Comparison of ENCODE assay signal across 10 mouse cellular contexts in the genomic region with DNA sequence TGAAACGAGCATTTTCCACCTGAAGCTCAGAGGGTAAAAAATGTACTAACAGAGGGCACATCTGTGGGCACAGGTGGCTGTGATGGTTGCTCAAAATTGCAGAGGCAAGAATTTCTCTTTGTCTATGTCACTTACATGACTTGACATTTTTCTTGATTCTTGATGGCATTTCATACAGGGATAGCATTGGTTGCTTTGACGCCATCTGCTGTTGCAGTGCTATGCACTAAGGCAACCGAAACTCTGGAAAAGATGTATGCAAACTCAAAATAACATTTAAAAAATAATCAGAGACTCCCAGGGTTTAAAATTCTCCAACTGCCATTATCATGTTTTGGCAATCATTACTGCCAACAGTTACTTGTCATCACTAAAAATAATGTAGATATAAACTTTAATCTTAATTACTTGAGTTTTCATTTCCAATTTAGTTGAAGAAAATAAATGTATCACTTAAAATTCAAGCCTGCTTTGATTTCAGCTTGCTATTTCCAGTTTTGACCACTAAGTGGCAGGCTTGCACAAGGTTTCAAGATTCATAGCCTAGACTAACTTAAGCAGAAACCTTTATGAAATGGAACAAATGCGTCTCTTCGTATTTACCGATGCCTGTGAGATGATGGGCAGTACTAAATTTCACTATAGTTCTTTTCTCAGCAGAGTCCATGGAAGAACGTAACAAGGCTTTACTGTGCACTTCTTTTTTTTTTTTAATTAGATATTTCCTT.
A peak's percentile ranks its signal among the peaks of the same experiment; 100 is the strongest.
DNase-seq lines count a peak whose midpoint lies in the region; ATAC-seq and TF ChIP-seq lines count a peak whose summit lies in the region.
"Had no signal": no experiment of that assay in that cellular context is flagged by ENCODE, and none has a peak within 500 bp of the region (broad histone marks: within the 10 kb centered on the region; RNA-seq: fewer than 3 reads in every experiment).

No protein-coding gene starts in this region.

- H3ac ChIP-seq in C2C12 (ENCODE audit: control insufficient read depth, insufficient read length, low read depth) = no peak overlapping the region

- H3K79me3 ChIP-seq in C2C12 (ENCODE audit: low read depth) = no peaks in the 10 kb centered on the region

- H3K79me2 ChIP-seq in C2C12 (ENCODE audit: control insufficient read depth, insufficient read depth) = no peaks in the 10 kb centered on the region

- 35% methylated on average over 7 of the region's 7 CpGs for WGBS in heart, embryonic 10.5 days
- WGBS in forebrain, embryonic 16.5 days = 26% methylated on average over 7 of the region's 7 CpGs

- peak; percentile 23 for DNase-seq in heart, adult 8-10 months (ENCODE audit: low spot score)
- no peak for DNase-seq in heart, embryonic 10.5 days (ENCODE audit: low spot score)
- peak; percentile 89 for DNase-seq in brain, embryonic 14.5 days (ENCODE audit: low read depth)
- peak; percentile 72 for DNase-seq in layer of hippocampus, adult 9-10 months (ENCODE audit: low spot score)

- ATAC-seq in forebrain, embryonic 16.5 days = peak; percentile 54
- ATAC-seq in megakaryocyte, adult 5-6 weeks (ENCODE audit: poor library complexity, severe bottlenecking) = peak; percentile 45; the same call in 1 of the 2 replicates
- no peak for ATAC-seq in erythroblast, adult 5-6 weeks (replicated peaks; ENCODE audit: low FRiP score, poor library complexity, severe bottlenecking)

- no peaks in the 10 kb centered on the region for H3K27me3 ChIP-seq in heart, embryonic 10.5 days (ENCODE audit: insufficient read depth, poor library complexity, severe bottlenecking)
- H3K27me3 ChIP-seq in C2C12 (ENCODE audit: control insufficient read depth, insufficient read depth, insufficient read length) = peaks cover 5% of the 10 kb centered on the region
- no peaks in the 10 kb centered on the region for H3K27me3 ChIP-seq in forebrain, embryonic 16.5 days (replicated peaks; ENCODE audit: control insufficient read depth, insufficient read depth, low read length)
- H3K27me3 ChIP-seq: liver, embryonic 15.5 days; stomach, embryonic 15.5 days had no signal

- H3K4me3 ChIP-seq in heart, embryonic 10.5 days = no peak overlapping the region
- H3K4me3 ChIP-seq in C2C12 (ENCODE audit: insufficient read depth, poor library complexity, severe bottlenecking) = no peak overlapping the region
- no peak overlapping the region for H3K4me3 ChIP-seq in forebrain, embryonic 16.5 days (replicated peaks; ENCODE audit: low read length)
- H3K4me3 ChIP-seq: liver, embryonic 15.5 days; stomach, embryonic 15.5 days had no signal

- H3K27ac ChIP-seq in heart, embryonic 10.5 days = no peak overlapping the region
- H3K27ac ChIP-seq in forebrain, embryonic 16.5 days (ENCODE audit: low read length) = no peak overlapping the region
- H3K27ac ChIP-seq: liver, embryonic 15.5 days; stomach, embryonic 15.5 days had no signal

- peak; percentile 32 for TF ChIP-seq CTCF in C2C12 (IDR thresholded peaks at IDR 0.05; ENCODE audit: control insufficient read depth, insufficient read depth, insufficient read length)
- TF ChIP-seq CTCF in brain, embryonic 14.5 days (IDR thresholded peaks at IDR 0.05; ENCODE audit: borderline replicate concordance, extremely low read depth, insufficient read depth, insufficient read length) = peak; percentile 51; the same call in 1 of the 2 replicates

- TF ChIP-seq POLR2A in brain, embryonic 14.5 days (IDR thresholded peaks at IDR 0.05; ENCODE audit: borderline replicate concordance, extremely low read depth, insufficient read depth, insufficient read length, poor library complexity, severe bottlenecking) = no peak

- H3K9me3 ChIP-seq in heart, embryonic 10.5 days = no peaks in the 10 kb centered on the region
- H3K9me3 ChIP-seq in forebrain, embryonic 16.5 days (ENCODE audit: control insufficient read depth, low read length) = no peaks in the 10 kb centered on the region
- H3K9me3 ChIP-seq: liver, embryonic 15.5 days; stomach, embryonic 15.5 days had no signal

- no peaks in the 10 kb centered on the region for H3K36me3 ChIP-seq in heart, embryonic 10.5 days
- no peaks in the 10 kb centered on the region for H3K36me3 ChIP-seq in C2C12 (ENCODE audit: control insufficient read depth, insufficient read depth)
- no peaks in the 10 kb centered on the region for H3K36me3 ChIP-seq in forebrain, embryonic 16.5 days (ENCODE audit: control insufficient read depth, insufficient read depth)
- H3K36me3 ChIP-seq: liver, embryonic 15.5 days; stomach, embryonic 15.5 days had no signal

- H3K4me2 ChIP-seq in forebrain, embryonic 16.5 days (ENCODE audit: low read length) = no peak overlapping the region
- H3K4me2 ChIP-seq: liver, embryonic 15.5 days; stomach, embryonic 15.5 days had no signal

- no peaks in the 10 kb centered on the region; the same call in 1 of the 2 replicates for H3K4me1 ChIP-seq in heart, embryonic 10.5 days
- no peaks in the 10 kb centered on the region for H3K4me1 ChIP-seq in forebrain, embryonic 16.5 days (replicated peaks; ENCODE audit: control insufficient read depth, insufficient read depth, low read length)
- H3K4me1 ChIP-seq: liver, embryonic 15.5 days; stomach, embryonic 15.5 days had no signal

- no peak overlapping the region for H3K9ac ChIP-seq in forebrain, embryonic 16.5 days (replicated peaks; ENCODE audit: low read depth, low read length)
- H3K9ac ChIP-seq: liver, embryonic 15.5 days; stomach, embryonic 15.5 days had no signal

TF ChIP-seq in C2C12, 6 proteins besides CTCF, POLR2A, EP300 and RAD21:
- TF ChIP-seq MYOG (IDR thresholded peaks at IDR 0.05; ENCODE audit: control insufficient read depth, extremely low read depth, insufficient read length) = no peak
- no peak for TF ChIP-seq MAX (IDR thresholded peaks at IDR 0.05)
TF ChIP-seq in C2C12: peak in this region for 0.
